Mouse (Mus musculus): ENCODE measurements at regions not wholly inside any gene's neighbourhood (a gene's known extent, or its start where the extent isn't known, plus 50 kb on each side); places are given as distances from the start of the nearest gene placed in this dataset.

DNA sequence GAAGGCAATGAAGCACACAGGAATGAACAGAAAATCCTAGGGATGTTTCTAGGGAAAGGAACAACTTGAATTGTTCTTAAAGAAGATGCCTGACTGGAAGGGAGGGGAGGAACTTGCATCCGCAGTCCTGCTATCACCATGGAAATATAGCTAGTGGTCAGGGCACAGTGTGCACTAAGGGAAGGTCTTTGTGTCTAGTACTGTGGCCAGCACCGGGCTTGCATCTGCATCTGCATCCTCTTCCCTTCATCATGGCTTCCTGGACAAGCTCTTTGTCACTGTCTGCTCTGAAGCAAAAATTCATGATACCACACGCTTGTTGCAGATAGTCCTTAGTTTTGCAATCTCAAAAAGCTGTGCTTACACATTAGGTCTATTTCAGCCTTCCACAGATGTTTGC, 241.0 kb upstream of the Adgrl2 start:
- no peak for DNase-seq (ENCODE audit: low read depth, low spot score)

DNA sequence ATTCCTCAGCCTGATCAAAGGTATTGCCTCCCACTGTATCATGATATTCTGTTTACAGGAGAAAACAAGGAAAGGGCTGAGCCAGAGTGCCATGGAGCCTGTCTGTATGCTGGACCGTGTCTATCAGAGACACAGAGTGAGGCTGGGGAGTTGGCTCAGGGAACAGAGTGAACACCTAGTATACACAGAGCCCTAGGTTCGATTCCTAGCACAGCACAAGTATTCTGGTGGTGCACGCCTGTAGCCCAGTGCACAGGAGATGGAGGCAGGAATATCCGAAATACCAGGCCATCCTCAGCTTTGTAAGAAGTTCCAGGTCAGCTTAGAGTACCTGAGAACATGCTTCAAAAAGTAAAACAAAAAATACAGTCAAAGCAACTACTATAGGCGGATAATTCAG, 237.2 kb upstream of the Adgrl2 start:
- DNase-seq (ENCODE audit: low read depth, low spot score), result no peak

- DNase-seq (ENCODE audit: low read depth, low spot score), result no peak
These were observed 236.4 kb upstream of the Adgrl2 start for GRCm38 (mm10) chr3:149226723-149227122.

DNA sequence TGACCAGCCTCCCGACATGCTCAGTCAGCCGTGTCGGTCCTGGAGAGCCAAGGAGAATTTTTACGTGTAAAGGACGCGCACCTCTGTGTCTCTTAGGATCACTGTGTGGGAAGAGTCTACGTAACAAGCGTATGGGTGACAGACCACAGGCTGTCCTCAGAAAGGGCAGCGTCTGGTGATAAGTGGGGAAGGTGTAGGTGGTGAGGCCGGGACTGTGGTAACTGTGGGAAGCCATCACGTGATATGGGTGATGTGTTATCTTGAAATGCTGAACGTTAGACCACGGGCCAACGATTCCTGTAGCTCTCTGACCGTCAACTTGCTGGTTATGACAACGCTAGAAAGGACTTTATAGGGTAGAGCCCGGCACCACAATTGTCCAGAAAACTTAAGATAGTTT, 235.3 kb upstream of the Adgrl2 start:
- no peak for DNase-seq (ENCODE audit: low read depth, low spot score)

DNA sequence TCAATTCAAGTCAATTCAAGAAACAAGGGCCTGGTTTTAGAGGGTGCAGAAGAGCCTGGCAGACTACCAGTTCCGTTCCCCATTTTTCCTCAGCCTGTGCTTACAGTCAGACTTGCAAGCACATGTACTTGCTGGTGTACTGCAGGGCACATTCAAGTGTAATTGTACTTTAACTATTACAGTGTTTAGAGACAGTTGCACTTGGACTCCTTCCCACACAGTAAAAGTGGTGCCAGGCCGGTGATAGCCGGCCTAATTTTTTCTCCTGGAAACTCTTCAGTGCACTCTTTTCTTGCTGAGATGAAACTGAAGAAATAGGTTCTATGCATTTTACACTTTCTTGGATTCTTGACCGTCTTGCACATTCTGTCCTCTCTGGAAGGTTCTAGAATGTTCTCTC, 233.9 kb upstream of the Adgrl2 start:
- DNase-seq (ENCODE audit: low read depth, low spot score), result no peak

- DNase-seq (ENCODE audit: low read depth, low spot score), result no peak
These were observed 233.4 kb upstream of the Adgrl2 start for GRCm38 (mm10) chr3:149223776-149224175.

DNA sequence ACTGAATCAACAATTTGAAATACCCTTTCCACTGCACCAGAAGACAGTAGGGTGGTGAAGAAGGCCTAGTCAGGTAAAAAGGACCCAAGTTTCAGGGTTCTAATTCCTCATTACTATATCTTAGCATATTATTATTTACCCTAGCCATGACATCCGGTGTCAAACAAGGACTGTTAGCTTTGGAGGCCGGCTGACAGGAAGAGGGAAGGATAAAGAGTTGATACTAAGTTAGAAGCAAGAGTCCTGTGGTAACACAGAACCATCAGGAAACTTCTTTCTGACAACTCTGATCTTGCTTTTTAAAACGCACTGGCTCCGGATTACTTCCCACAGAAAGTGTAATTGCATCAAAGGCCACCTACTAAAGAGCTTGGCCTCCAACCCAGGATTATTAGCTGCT, 230.6 kb upstream of the Adgrl2 start:
- DNase-seq (ENCODE audit: low read depth, low spot score), result no peak

DNA sequence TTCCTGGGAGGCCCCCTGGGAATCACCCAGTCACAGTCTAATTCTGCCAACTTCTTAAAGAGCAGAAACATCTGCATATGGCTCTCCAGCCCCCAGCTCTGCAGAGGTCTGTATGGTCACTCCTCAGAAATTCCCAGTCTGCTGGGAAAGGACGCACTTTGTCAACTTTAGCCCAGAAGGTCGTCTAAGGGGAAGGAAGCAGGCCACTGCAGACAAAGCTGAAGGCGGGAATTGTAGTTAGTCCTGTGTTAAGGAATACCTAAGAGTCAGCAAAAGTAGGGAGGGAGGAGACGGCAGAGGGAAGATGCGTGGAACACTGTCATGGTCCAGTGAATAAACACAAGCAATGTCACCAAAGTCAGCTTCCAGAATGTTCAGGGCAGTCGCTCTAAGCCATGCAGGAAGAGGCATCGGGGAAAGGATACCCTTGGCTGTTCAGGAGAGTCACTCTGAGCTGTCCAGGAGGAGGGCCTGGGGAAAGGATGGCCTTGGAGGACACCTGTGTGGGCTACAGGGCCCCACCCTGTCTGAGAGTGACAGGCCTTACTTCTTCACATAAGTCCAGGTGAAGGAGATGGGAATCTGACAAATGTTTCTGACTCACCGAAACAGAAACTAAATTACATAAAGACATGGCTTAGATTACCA, 230.1 kb upstream of the Adgrl2 start:
- no peak for DNase-seq (ENCODE audit: low read depth, low spot score)

DNA sequence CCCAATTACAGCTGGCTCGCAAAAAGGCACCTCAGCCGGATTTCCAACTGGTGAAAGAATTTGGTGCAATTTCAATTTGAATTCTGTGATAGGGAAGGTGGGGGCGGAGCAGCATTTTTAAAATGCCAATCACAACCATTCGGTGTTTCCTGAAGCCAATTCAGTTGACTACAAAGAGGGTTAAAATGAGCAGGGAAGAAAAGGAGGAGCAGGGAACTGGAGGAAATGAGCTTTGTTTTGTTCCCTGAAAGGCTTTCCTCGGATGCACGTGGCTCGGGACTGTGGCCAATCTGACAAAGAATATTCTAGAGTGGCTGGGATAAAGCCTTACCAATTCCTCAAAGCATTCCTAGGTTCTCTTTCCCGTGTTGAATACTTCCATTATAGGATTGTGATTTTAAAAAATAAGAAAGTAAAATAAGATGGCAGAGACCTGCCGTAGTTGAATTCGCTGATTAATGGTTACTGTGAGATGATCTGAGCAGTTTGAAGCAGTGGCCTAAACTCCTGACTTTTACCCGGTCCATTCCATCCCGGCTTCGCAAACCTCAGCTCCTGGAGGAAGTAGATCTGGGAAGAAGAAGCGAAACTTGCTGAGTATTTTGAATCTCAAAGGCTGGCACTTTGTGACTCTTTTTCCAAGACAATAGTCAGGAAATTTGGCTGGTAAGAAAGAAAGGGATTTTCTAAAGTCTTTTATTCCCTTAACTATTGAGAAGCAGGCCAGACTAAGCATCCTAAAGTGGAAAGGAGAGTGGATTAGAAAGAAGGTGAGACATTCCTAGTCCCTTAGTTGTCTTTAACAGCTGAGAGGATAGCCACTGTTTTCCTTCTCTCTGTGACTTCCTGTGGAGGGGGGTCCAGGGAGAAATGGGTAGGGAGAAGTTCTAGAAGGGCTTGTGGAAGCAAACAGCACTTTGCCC, 229.3 kb upstream of the Adgrl2 start:
- peak; percentile 49 for DNase-seq (ENCODE audit: low read depth, low spot score)

DNA sequence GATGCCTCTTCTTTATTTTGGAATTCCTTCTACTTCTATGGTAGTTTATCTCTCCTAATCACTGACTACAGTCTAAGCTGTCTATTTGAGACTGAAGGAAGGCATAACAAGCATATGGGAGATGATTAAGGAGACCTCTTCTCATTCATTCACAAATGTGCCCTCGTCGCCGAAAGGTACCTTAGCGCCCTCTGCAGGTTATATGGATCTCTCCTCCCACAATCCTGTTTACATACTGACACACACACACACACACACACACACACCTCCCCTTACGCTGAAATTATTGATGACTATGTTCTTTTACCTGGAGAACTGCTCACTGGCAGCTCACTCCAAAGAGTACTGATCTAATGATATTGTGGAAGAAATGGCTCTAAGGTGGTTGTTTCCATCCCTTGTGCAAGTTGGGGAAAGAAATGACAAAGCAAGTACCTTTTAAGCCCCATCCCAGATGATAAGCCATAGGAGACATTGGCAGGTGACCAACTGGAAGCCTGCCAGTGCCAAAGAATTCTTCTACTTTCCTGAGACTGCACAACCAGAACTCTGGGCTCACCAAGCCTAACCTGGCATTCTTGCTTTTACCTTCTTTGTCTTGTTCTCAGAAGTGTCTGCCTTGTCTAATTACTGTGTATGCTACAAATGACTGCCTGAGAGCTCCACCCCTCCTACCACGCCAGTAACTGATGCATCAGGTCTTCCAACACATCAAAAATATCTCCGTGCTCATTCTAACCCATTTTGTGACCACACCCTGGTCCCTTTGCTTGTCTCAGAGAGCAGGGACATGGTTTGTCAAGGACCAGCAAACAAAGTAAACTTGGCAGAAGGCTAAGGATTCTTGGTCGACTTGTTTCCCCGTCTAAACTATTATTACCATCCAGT, 227.8 kb upstream of the Adgrl2 start:
- no peak for DNase-seq (ENCODE audit: low read depth, low spot score)

DNA sequence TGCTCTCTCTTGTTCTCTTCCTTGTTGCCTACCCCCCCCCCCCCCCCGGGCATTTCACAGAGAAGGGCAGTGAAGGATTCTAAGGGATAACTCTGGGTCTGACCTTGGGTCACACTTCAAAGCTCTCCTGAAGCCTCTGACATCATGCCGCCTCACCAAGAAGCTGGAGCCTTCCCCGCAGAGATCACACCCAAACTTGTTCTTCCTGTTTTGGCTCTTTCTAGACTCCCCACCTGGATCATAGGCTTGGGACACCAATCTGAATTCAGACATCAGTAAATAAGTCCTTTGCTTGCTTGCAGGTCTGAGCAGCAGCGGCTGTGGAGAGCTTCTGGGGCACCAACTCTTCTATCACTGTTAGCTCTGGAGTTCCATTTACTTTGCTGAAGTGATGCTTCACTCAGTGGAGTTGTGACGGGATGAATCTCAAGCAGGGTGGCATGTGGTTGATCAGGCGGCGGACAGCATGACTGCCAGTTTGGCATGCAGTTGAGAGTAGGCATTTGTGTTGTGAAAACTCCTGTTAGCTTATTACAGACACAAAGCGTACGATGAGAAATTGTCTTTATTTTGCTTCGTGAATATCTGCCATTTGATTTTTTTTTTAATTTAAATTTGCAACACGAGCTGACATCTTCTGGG, 226.5 kb upstream of the Adgrl2 start:
- DNase-seq (ENCODE audit: low read depth, low spot score), result no peak

GRCm38 (mm10) chr3:149215691-149216090, 225.3 kb upstream of the Adgrl2 start:
- DNase-seq (ENCODE audit: low read depth, low spot score), result no peak

DNA sequence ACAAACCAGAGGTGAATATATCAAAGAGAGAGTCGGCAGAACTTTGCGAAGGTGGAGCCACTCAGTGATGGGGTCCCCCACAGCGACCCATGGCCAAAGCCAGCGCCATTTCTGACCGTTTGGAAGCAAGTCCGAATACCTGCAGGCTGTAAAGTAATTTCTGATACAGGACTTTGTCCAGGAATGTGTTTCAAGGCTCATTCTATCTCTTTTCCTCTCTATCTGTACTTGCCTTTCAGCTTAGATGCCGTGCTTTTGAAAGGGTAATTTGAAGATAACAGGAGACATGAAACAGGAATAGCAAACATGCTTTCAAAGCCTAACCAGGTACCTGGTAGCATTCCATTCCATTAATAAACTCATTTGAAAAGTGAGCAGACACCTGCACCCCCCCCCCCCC, 221.6 kb upstream of the Adgrl2 start:
- no peak for DNase-seq (ENCODE audit: low read depth, low spot score)

DNA sequence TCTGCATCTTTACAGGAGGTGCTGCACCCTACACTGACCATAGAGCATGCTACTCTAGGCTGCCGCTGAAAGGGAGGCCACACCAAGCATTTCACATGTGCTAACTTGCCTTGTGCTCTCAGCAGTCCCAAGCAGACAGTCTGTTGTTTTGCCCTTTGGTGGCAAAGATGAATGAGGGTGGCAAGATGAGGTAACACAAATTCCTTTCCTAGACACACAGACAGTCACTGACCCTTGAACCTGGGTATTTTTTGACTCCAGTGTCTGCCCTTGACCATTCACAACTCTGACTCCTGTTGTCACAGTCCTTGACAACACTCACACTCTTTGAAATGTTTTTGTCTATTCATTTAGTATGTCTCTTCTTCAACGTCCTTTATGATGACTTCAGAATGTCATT, 218.9 kb upstream of the Adgrl2 start:
- no peak for DNase-seq (ENCODE audit: low read depth, low spot score)

DNA sequence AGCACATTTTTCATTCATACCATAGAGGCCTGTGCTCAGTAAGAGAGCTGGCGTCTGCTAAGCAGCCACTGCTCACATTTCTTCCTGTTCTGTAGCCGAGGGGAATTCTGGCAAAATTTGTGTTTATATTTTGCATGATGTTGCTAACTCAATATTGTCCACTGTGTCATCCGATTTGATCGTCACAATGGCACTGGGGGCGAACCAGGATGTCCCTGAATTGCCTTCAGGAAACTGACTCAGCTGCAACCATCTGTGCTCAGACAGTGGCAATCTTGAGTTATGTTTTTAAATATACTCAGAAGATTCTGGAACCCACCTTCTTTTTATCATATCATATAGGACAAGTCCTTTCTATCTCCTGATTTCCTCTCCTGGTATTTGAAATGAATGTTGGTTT, 213.1 kb upstream of the Adgrl2 start:
- no peak for DNase-seq (ENCODE audit: low read depth, low spot score)

DNA sequence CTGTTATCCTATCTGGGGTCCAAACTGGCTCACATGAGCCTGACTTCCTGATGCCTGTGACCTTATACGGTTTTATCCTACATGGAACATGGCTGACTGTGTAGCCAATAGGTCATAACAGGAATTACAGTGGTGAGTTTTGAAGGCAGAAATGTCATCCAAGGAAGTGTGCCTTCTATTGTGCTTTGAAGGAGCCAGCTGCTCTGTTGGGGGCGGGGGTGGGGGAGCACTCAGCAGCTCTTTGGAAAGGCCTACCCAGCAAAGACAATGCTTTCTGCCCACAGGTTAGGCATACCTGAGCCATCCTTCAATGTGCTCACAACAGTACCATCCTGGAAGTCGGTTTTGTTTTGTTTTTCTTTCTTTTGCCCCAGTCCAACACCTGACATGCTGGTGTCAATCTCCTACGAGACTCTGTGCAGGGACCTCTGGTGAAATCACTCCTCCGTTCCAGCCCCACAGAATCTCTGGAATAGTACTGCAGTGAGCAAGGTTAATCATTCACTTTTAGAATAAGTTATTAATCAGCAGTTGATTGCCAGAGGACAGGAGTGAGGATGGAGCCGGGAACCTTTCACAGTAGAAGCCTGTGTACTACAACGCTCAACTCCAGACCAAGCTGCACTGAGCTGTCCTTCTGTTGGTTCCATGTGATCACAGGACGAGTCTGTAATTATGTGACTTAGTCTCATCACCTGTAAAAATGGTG, 206.3 kb upstream of the Adgrl2 start:
- DNase-seq (ENCODE audit: low read depth, low spot score), result no peak

DNA sequence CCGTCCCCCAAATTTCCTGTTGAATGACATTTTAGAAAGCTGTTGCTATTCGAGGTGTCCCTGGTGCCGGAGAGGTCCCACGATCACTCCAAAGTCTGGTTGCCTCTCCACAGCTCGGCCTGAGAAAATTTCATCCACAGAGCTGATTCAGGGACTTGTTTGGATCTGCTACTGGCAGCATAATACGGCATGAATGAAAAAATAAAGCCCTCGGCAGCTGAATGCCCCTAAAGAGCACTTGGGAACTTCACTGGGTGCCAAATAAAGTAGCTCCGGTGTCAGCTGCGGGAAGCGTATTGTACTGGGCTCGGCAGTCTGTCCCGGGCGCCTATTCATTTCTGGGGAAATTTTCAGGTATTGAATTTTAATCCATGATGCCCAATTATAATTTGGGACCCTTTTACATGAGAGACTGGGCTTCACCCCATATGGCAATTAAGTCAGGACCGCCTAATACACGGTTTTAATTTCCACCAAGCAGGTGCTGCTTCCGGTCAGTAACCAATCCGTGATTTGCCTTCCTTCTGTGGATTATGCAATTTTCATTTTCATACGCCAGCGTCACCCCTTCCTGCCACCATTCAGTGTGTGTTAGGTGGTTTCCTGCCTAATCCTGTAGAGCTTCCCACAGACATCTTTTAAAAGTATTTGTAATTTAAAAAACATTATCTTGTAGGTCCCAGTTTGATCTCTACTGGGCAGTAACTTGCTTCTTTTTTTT, 200.7 kb upstream of the Adgrl2 start:
- no peak for DNase-seq (ENCODE audit: low read depth, low spot score)

DNA sequence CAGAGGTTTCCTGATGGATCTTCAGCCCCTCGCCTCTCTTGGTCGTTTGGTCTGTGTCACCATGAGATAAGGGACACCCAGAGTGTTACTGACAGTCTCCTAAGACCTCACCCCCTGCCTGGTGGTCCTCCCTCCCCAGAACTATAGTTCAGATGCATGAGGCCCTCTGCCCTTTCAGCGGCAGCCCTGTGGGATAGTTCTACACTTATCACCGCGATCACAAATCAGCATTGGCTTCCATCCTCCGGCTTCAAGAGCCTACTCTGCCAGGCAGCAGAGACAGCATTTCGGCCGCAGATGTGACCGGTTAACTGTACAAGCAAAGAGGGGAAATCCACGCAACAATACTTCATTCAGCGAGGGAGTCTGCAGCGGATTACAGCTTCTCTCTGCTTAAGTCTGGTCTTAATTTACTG, 193.8 kb upstream of the Adgrl2 start:
- DNase-seq (ENCODE audit: low read depth, low spot score), result no peak

- DNase-seq (ENCODE audit: low read depth, low spot score), result no peak
These were observed 191.7 kb upstream of the Adgrl2 start for GRCm38 (mm10) chr3:149182095-149182494.

DNA sequence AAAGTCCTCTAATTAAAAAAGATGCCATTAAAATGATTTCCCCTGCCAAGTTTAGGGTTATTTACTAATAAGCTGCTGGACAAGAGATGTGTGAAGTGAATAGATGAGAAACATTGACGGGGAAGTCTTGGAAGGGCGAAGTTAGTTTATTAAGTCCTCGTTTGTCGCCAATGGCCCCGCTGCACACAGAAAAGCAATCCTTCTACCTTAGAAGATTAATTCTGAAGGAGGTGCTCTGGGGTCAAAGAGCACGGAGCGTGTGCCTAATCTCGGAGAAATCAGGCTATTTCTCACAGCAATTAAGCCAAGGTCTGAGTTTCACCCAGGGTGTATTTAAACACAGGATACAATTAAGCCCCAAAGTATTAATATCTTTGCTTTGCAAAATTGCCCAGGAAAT, 189.8 kb upstream of the Adgrl2 start:
- no peak for DNase-seq (ENCODE audit: low read depth, low spot score)

Data from WW6 (cell line).